Mouse (Mus musculus): ENCODE measurements at regions not wholly inside any gene's neighbourhood (a gene's known extent, or its start where the extent isn't known, plus 50 kb on each side); places are given as distances from the start of the nearest gene placed in this dataset.

DNA sequence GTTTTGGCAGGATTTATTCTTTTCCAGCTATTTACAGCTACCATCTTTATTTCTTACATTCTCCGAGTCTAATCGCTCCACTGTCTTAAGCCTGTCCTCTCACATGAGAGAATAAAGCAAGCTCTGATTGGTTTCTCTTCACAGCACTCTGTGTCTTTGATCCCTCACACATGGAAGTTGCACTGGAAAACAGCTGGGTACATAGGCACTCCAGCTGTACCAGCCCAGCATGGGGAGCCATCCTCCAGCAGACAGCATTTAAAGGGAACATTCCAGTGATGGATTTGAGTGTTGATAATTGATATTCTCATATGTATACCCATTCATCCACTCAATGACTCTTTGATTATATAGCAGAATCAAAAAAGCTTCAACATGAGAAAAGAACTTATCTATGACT, 300.2 kb upstream of the Nmur2 start:
- DNase-seq (ENCODE audit: low spot score in 2 of 2) = no peak
- TF ChIP-seq CTCF (conservative IDR thresholded peaks at IDR 0.05) = no peak
- Histone ChIP-seq H3K27ac (no peak overlapping the region), H3K4me3 (no peak overlapping the region)

DNA sequence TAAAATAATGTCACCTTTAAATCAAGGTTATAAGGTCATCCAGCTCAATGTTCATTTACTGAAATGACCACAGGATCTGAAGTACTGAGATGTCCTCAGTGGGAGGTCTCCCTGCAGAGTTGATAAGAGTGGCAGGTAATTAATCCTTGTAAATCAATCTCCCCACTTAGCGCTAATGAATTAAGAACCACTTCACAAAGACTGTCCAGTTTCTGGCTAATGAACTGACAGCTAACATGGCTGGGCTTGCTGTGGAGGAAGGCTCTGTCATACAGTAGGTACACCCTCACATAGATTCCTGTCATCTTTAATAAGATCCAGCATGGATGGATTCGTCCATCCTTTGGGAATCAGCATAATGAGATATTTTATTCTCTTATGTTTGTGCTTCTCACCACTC, 297.7 kb upstream of the Nmur2 start:
- TF ChIP-seq CTCF (conservative IDR thresholded peaks at IDR 0.05) = no peak
- DNase-seq (ENCODE audit: low spot score in 2 of 2) = no peak
- Histone ChIP-seq H3K4me3 (no peak overlapping the region), H3K27ac (no peak overlapping the region)

DNA sequence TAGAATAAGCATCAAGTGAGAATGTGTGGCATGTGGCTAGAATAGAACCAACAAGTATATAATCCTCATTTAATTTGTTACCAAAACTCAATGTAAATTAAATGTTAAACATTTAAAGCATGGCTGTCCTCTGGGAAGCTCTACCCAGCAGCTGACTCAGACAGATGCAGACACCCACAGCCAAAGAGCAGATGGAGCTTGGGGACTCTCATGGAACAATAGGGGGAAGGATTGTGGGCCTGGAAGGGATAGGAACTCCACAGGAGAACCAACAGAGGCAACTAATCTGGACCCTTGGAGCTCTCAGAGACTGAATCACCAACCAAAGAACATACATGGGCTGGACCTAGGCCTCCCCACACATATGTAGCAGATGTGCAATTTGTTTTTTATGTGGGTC, 295.1 kb upstream of the Nmur2 start:
- Histone ChIP-seq H3K4me3 (no peak overlapping the region), H3K27ac (peak overlapping the region; percentile 64)
- DNase-seq (ENCODE audit: low spot score in 2 of 2) = peak; percentile 47 to 62
- TF ChIP-seq CTCF (conservative IDR thresholded peaks at IDR 0.05) = no peak

DNA sequence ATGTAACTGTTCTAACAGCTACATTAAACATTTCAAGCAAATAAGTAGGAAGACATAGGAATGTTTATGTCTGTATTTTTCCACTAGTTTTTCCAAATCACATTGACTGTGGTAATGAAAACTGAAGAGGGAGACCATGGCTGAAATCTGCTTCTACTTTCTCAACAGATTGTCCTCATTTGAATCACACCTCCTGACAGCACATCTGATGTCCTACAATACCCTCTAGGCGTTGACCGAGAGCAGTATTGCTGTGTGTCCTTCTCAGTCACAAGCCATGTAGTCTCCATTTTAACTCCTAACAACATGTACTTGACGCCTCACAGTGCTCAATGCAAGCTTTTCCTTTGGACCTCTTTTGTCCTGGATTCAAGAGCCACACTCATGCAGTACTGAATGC, 279.5 kb upstream of the Nmur2 start:
- DNase-seq (ENCODE audit: low spot score in 2 of 2) = no peak
- no peak overlapping the region for H3K4me3 ChIP-seq
- TF ChIP-seq CTCF (conservative IDR thresholded peaks at IDR 0.05) = no peak
- no peak overlapping the region for H3K27ac ChIP-seq

DNA sequence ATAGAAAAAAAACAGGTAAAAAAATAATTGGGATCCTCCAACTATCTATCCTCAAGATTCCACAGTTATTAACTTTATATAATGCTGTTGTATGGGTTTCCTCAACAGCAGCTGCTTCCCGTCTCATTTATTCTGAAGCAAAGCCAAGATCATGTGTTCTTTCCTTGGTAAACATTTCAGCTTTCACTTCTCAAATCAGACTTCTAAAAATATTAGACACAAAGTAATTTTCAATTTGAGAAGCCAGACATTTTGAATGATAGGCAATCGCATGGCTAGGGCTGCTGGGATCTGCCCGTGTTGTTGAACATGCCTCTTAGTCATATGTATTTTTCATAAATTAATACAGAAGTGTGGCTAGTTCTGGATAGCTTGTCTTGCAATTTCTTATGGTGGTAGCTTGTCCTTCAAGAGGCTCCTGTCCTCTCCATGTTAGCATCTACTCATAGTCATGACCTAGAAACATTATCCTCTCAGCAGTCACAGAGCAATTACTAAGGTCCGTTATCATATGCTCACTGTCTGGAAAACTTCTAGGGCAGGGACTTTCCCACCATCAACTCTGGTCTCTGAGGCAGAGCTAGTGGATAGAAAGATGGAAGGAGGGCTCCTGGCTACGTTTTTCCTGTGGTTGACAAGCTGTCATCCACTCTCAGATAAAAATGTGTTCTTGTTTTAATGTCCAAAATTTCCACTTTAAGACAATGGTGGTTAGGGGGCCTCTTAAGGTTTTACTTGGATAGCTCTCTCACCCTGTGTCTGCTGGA, 274.6 kb upstream of the Nmur2 start:
- no peak for TF ChIP-seq CTCF (conservative IDR thresholded peaks at IDR 0.05)
- peak overlapping the region; percentile 33; the same call in 1 of the 2 replicates for H3K27ac ChIP-seq
- no peak for DNase-seq (ENCODE audit: low spot score in 2 of 2)
- no peak overlapping the region for H3K4me3 ChIP-seq

DNA sequence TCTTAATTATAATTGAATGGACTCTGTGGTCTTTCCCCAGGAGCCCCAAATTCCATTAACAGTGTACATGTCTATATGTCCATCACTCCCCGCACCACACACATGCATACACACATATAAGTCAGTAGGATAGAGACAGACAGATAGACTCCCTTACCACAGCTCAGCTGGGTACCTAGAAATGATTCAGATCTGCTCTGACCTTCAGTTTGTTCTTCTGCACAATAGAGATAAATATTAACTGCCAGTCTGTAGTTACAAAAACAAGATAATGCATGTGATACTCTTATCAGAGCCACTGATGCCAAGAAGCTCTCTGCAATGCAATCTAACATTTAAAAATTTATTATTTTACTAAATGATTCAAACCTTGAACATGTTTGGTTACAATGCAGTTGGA, 268.7 kb upstream of the Nmur2 start:
- TF ChIP-seq CTCF (conservative IDR thresholded peaks at IDR 0.05) = no peak
- no peak overlapping the region for H3K4me3 ChIP-seq
- H3K27ac ChIP-seq = no peak overlapping the region
- DNase-seq (ENCODE audit: low spot score in 2 of 2) = no peak

DNA sequence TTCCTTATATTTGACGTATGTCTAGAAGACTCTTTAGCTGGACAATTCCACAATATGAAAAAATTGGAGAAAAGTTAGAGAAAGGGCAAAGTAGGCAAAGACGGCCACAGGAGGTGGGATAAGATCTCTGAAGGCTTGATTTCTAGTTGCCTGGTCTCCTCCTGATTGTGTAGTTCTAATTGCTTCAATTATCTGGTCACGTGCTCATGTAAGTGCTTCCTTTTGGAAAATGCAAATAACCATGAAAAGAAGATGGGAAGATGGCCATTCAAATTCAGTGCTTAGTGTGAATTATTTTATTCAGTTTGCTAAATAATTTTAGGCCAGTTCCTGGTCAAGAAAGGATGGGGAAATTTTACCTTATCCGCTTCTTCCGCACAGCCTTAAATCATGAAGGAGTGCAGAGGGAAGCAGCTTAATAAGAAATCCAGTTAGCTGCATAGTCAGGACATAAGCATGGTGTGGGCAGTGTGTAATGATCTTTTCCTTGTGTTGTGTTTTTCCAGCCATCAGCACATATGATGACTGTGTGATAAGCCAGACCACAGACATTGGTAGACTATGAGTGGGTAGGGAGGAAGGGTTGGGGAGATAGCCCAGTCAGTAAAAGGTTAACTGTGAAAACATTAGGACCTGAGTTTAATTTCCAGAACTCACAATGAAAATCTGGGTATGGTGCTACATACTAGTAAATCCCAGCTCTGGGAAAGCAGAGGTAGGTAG, 267.7 kb upstream of the Nmur2 start:
- TF ChIP-seq CTCF (conservative IDR thresholded peaks at IDR 0.05) = no peak
- no peak for DNase-seq (ENCODE audit: low spot score in 2 of 2)
- no peak overlapping the region for H3K4me3 ChIP-seq
- H3K27ac ChIP-seq = no peak overlapping the region

DNA sequence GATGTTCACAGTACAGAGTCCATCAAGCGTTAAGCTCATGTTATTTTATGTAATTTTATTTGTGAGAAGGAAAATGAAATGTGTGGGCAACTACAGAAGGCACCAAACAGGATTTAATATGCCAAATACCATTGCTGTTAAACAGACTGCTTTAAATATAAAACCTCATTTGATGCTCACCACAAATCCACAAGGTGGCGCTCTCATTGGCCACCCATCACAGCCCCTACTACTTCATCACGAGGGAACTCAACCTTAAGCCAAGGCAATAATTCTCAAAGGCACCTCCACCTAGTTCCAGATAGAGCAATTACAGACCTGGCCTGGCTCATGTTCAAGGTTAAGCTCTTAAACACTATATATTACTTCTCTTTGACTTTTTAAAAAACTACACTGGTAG, 266.2 kb upstream of the Nmur2 start:
- Histone ChIP-seq H3K27ac (no peak overlapping the region), H3K4me3 (no peak overlapping the region)
- DNase-seq (ENCODE audit: low spot score in 2 of 2) = no peak
- TF ChIP-seq CTCF (conservative IDR thresholded peaks at IDR 0.05) = peak; percentile 59

DNA sequence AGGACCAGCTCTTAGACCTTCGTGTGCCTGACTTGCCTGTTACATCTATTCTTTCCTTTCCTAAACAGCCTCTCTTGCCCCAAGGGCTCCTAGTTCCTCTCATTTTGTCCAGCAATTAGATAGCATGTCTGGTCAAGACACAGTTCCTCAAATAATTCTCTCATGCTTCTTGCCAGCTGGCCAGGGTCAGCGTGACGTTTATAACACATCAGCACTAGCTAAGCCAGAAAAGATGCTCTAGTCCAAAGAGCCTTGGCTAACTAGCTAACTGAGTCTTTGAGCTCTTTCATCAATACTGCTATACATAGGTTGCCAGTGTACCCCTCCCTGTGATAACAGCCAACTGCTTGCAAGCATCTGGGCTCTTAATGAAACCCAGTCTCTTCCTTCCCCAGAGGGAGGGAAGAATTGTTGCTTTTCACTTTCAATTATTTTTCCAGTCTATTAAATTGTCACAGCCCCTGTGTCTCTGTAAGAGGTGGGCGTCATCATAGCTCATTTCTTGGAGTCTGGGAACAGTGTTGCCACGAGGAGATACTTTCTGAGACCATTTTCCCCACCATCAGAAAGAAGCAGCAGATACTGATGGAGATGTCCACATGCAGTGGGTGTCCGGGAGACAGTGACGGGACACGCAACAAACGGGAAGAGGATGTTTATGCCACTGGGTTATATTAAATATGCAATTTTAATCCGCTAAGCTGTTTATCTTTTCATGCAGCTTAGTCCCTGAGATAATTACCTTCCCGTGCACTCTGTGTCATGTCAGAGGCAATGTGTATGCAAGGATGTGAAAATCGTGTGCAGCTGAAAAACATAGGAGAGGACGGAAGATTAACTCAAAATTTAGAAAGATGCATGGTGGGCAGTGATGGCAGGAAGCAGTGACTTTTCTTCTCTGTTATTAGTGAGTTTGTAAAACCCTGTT, 250.1 kb upstream of the Nmur2 start:
- H3K4me3 ChIP-seq = no peak overlapping the region
- no peak for TF ChIP-seq CTCF (conservative IDR thresholded peaks at IDR 0.05)
- H3K27ac ChIP-seq = no peak overlapping the region
- no peak for DNase-seq (ENCODE audit: low spot score in 2 of 2)

DNA sequence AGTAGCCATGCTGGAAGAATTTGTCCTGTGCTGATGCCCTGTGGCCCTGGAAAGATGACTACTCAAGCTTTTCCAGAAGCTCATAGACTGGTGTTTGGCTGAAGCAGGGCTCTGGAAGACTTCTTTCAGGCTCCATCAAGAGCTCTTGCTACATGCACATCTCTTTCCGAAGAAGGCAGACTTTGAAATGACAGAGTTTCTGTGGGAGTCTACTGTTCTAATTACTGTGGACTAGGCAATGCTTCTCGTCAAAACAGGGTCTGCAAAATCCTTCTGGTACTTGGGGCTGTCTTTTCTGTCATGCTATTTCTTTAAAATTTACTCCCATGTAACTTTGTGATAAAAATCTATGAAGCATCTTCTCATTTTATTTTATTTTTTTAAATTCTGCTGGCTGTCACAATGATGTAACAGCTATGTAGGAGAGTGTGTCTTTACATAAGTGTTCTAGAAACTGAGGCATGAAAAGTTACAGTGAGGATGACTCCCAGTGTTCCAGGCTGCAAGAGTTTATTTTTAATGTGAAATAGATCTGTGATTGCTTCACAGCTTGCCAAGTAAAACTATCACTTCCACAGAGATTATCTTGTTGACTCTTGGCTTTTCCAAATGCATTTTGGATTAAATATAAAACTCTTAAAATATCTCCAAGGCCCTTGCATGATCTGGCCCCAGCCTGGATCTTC, 244.9 kb upstream of the Nmur2 start:
- no peak overlapping the region for H3K4me3 ChIP-seq
- peak in 1 of 2 experiments; percentile 41 for DNase-seq (ENCODE audit: low spot score in 2 of 2)
- peak overlapping the region; percentile 71 for H3K27ac ChIP-seq
- TF ChIP-seq CTCF (conservative IDR thresholded peaks at IDR 0.05) = no peak

DNA sequence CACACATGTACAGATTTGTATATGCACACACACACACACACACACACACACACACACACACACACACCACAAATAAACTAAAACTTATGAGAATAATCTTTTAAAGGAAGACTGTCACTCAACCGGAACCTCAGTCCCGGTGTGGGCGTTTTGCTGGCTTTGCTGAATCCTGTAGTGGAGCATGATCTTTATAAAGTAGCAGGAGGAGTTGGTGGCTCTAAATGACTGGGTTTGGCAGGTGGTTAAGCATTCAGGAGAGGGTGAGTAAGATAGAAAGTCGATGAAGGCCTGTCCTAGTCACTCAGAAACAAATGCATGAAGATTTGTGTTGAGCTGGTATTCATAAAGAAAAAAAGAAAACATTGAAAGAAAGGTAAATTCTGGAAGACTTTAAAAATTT, 240.4 kb upstream of the Nmur2 start:
- Histone ChIP-seq H3K27ac (no peak overlapping the region; the same call in 1 of the 2 replicates), H3K4me3 (no peak overlapping the region)
- no peak for TF ChIP-seq CTCF (conservative IDR thresholded peaks at IDR 0.05)
- DNase-seq (ENCODE audit: low spot score in 2 of 2) = no peak

DNA sequence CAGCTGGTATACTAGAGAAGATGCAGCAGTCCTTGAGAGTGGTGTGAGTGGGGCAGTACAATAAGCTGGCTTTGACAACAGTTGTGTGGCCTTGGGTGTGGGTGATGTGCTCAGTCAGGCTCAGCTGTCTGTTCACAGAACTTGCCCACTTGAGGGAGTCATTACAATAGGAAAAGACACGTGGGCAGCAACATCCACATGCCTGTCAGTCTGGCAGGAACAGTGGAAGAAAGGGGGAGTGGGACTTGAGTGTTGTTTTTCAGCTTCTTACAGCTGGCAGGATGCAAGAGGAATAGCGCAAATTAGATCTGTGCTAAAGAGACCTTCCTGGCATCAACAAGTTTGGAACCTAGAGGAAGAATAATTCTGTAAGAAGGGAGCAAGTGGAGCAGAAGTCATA, 239.4 kb upstream of the Nmur2 start:
- Histone ChIP-seq H3K27ac (0 out of 2 replicates have a peak overlapping the region, but pooled peaks have one; percentile 28), H3K4me3 (no peak overlapping the region)
- peak in 1 of 2 experiments; percentile 36 for DNase-seq (ENCODE audit: low spot score in 2 of 2)
- 0 out of 2 replicates have a peak, but pooled peaks have one; percentile 10 for TF ChIP-seq CTCF (conservative IDR thresholded peaks at IDR 0.05)

Data from layer of hippocampus, adult 2 months (tissue).